Mouse (Mus musculus) stomach, postnatal 0 days (tissue): ENCODE data around the gene Kri1.

ENCODE experiments used
- CTCF ChIP-seq: IDR thresholded peaks from 2 replicates; pipeline ENCODE4 v1.5.1; 2016; ENCODE audit warnings: antibody characterized with exemption, low read depth, mild to moderate bottlenecking, moderate library complexity
- EP300 ChIP-seq: optimal IDR thresholded peaks from 2 replicates; pipeline ENCODE3; 2016; ENCODE audit warnings: antibody characterized with exemption

DNA sequence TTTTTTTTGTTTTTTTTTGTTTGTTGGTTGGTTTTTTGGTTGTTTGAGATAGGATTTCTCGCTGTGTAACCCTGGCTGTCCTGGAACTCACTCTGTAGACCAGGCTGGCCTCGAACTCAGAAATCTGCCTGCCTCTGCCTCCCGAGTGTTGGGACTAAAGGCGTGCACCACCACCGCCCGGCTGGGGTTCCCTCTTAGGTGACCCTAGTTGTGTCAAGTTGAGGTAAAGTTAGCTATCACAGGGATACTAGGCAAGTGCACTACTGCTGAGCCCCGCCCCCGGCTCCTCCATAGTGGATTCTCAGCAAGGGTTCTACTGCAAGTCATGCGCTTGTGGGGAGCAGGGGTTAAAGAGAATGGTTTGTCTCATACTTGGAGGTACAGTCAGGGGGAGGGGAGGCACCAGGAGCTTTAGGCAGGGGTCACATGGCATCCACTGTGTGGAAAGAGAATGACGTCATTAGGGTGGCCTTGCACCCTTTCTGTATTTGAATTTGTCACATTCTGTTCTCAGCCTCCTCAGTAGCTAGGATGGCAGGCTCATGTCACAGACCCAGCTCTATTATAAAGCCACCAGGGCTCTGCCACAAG is 42.0 kb upstream of the Kri1 start:
- TF ChIP-seq CTCF (no peak), EP300 (no peak)
